Mouse (Mus musculus): ENCODE measurements around the gene Ctsd.
"Not testable (repeated sequence)": the region's sequence is repeated elsewhere in the genome, so short reads cannot be mapped to it uniquely, and the experiment has no call there.

The Ctsd gene

GRCm38 (mm10) chr7:142387419-142388148 lies at the start of gene Ctsd:
TSS of gene Ctsd (minus strand) at chr7:142388038.
- peak; percentile 91 to 92 for DNase-seq

DNA sequence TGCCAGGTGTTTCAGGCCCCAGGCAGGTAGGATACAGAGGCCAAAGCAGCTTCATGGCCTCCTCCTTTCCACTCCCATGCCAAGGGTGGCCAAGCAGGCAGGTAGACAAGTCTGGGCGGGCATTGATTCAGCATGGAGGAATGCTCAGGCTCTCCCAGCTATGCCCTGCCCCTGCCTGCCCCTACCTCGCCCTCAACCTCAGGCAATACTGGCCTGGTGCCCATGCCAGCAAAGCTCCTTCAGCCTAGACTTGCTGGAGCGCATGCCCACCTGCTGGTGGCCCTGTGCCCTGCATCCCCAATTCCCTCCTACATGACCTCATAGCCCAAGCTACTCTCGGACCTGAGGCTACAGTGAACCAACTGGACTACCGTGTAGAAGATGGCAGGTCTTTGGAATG lies 49.5 kb upstream of the Ctsd start:
- DNase-seq = no peak

DNA sequence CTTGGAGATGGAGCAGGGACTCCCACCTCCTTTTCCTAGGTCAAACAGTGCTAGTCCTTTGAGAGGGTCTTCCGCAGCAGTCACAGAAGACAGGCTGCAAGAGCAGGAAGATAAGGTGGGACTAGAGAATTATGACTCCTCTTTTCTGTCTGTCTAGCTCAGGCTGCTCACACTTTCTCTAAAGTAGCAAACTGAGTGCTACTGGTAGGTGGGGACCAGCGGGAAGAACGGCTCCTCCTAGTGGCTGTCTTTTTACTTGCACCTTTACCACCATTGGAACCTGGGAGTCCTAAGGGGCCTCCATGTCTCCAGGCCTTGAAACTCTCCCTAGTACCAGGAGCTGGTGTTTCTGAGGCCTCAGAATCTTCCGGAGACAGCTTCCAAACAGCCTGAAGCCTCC lies 47.7 kb upstream of the Ctsd start:
- DNase-seq = peak in 1 of 2 experiments; percentile 44

GRCm38 (mm10) chr7:142434137-142434865 lies 46.5 kb upstream of the Ctsd start, which contains the start of gene Syt8:
TSS of gene Syt8 (plus strand) at chr7:142434850.
- no peak for DNase-seq

- no peak for DNase-seq
Observed at GRCm38 (mm10) chr7:142433623-142434022, 45.8 kb upstream of the Ctsd start.

GRCm38 (mm10) chr7:142431106-142431505 lies 43.3 kb upstream of the Ctsd start:
- DNase-seq = no peak

- DNase-seq = no peak
Observed at GRCm38 (mm10) chr7:142430160-142430678, 42.4 kb upstream of the Ctsd start.

- DNase-seq = no peak
Observed at GRCm38 (mm10) chr7:142428213-142428612, 40.4 kb upstream of the Ctsd start.

DNA sequence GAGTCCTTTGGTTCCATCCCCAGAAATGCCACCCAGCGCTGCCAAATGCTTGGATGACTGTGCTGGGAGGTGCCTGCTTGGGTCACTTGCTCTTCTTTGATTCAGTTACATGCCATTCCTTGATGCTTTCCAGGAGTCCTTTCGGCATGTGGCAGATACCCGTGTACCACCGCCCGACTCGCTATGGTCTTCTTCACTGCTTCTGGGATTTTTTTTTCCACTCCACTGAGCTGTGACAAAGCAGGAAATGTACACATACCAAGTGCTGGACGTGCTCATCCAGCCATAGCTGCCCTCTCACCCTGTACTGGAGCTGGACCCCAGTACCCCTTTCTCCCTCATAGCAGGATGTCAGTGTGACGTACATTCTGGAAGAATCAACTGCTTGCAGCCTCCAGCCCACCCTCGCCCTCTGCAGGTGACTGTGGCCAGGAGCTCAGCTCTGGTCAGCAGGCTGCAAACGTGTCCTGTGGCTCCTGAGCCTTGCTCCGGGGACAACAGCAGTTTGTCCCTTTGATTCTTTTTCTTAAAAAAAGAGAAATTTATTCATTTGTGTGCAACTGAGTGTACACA lies 37.9 kb upstream of the Ctsd start:
- no peak for DNase-seq

- no peak for DNase-seq
Observed at GRCm38 (mm10) chr7:142421826-142422225, 34.0 kb upstream of the Ctsd start.

GRCm38 (mm10) chr7:142419887-142420286 lies 32.0 kb upstream of the Ctsd start:
- no peak for DNase-seq

GRCm38 (mm10) chr7:142418679-142419078 lies 30.8 kb upstream of the Ctsd start:
- DNase-seq = no peak

- no peak for DNase-seq
Observed at GRCm38 (mm10) chr7:142418027-142418426, 30.2 kb upstream of the Ctsd start.

DNA sequence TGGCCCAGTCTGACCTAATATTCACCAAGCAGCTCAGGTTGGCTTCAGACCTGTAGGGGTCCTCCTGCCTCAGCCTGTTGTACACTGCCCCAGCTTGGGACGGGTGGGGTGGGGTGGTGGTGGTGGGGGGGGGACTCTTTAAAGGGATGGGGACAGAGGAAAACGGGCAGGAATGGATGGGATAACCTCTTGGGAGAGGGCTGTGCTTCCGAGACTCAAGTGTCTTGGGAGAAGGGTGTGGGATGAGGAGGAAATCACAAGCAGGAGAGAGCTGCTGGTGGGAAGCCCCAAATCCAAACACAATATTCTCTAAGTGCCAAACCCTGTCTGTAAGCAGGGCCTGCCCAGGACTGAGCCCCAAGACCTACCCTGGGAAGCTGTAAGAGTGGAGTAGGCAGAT lies 28.4 kb upstream of the Ctsd start:
- DNase-seq = no peak

- DNase-seq = no peak
Observed at GRCm38 (mm10) chr7:142415314-142415713, 27.5 kb upstream of the Ctsd start.

DNA sequence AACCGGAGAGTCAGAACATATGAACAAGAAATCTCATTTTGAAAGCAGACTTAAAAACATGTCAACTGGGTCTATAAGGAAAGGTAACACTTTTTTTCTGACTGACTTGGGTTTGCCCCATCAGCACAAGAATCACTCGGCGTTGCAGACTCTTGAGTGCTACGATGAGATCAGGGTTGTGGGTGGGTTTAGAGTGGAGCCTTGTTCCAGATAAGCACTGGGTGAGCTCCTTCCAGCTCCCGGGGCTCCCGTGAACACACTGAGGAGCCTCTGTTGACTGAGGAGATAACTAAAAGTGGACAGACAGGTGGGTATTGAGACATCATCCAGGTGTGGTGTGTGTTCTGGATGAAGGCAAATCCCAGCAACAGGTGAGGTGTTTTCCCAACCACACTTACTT lies 25.4 kb upstream of the Ctsd start:
- no peak for DNase-seq

GRCm38 (mm10) chr7:142409603-142410002 lies 21.8 kb upstream of the Ctsd start:
- DNase-seq = no peak

DNA sequence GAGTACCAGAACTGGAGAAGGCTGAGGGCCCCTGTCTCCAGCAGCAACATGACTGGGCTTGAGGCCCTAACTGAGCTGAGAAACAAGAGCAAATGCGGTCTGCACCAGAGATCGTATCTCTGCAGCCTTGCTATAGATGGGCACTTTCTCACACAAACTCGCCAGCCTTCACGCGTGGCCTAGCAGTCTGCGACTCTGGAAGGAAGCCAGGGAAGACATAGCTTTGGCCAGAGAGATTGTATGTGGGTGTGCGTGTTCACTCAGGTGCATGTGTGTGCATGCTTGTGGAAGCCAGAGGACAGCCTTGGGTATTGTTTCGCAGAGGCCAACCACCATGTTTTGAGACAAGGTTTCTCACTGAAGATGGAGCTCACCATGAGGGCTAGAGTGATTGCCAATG lies 20.8 kb upstream of the Ctsd start:
- DNase-seq = no peak

GRCm38 (mm10) chr7:142407935-142408334 lies 20.1 kb upstream of the Ctsd start:
- no peak for DNase-seq

- DNase-seq = not testable (repeated sequence)
Observed at GRCm38 (mm10) chr7:142405134-142405533, 17.3 kb upstream of the Ctsd start.

GRCm38 (mm10) chr7:142403591-142403990 lies 15.8 kb upstream of the Ctsd start:
- peak in 1 of 2 experiments; percentile 34 for DNase-seq

DNA sequence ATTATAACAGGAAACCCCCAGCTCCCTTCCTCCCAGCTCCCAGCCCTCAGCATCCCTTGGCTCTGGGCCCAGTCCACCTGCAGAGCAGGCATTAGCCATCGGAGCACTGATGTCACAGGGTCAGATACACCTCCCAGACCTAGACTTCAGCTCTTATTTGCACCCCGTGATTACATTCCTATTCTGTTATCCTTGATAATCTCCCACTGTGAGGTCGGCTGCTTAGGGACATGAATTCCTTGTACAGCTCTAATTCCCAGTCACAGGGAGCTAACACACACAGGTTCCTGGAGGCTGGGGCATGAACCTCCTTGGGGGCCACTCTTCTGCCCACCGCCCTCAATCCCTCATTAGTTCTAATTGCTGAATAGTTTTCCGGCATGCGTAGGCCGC lies 12.9 kb upstream of the Ctsd start:
- no peak for DNase-seq

DNA sequence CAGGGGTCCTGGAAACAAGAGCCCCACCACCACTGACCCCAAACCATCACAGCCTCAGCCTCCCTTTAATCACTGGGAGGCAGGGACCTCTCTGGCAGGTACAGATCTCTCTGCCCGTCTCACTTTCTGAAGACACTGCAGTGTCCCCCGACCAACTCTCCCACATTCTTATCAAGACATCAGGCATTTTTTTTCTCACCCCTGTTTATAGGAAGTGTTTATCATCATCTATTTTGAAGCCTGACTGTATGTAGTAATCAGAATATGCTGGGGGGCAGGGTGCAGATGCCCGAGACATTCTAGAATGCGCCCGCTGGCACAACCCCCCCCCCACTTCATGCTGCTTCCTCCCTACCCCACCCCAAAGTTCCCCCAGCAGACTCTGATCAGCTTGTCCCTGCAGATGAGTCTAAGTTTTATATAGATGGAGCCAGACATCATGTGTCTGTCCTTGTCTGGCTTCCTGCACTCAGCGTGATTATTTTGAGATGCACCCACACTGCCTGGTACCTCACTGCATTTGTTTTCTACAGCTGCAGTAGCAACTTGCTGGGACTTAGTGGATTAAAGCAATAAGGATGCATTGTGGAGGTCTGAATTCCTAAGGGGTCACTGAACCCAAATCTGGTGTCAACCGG lies 12.4 kb upstream of the Ctsd start:
- DNase-seq = no peak
